Mouse (Mus musculus): Measurements from ENCODE around the gene Rab3d. TPM values are rescaled to one million over a fixed set of nuclear protein-coding genes. Genes with fewer than 3 reads are reported as not detected.
A peak's percentile ranks its signal among the peaks of the same experiment; 100 is the strongest.

The Rab3d gene
- polyA plus RNA-seq, 1 experiment from 2014 or later: 20.2 TPM

GRCm38 (mm10) chr9:21936692-21937570 is 18.9 kb upstream of the Rab3d start, which contains the start of gene Plppr2:
Gene Plppr2 (plus strand): TSS chr9:21937033.
- Histone ChIP-seq H3K4me1 (peaks cover 15% of the 10 kb centered on the region), H3K27ac (peak within 1 kb of the TSS; percentile 69), H3K36me3 (no peaks in the 10 kb centered on the region), H3K9me3 (no peaks in the 10 kb centered on the region), H3K27me3 (no peaks in the 10 kb centered on the region), H3K9ac (peak within 1 kb of the TSS; percentile 52), H3K4me2 (peak within 1 kb of the TSS; percentile 86), H3K4me3 (peak within 1 kb of the TSS; percentile 60)
- 1% methylated on average over 43 of the region's 43 CpGs for WGBS
- peak; percentile 98 for ATAC-seq (ENCODE audit: borderline replicate concordance, extremely low read depth, low FRiP score, low TSS enrichment)

DNA sequence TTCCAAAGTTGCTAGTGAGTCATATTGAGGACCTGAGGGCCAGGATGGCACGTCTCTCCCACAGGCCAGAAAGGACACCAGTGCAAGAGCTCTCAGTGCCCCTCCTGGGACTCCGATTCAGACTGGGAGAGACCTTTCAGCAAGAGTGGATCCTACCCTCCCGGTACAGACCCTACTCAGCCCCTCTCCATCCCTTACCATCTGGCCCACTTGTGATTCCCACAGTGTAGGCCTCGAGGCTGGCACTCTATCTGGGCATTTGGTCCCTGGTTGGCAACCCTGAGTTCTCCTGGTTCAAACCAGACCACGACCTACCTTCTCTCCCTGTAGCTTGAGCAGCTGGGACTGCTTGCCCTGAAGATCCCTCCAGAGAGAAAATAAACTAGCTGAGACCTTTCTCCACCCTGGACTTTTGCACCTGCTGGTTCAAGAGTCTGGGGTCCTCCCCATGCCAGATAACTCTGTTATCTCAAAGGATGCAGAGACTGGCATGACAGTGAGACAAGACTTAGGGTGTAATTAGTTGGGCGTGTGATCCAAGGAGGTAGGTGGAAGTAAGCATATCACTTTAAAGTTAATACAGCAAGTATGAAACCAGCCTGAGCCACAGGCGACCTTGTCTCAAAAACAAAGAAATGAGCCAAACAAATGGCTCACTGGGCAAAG is 17.6 kb upstream of the Rab3d start:
- Histone ChIP-seq H3K4me3 (no peak overlapping the region), H3K27ac (no peak overlapping the region), H3K36me3 (no peaks in the 10 kb centered on the region), H3K27me3 (no peaks in the 10 kb centered on the region), H3K4me1 (peaks cover 15% of the 10 kb centered on the region), H3K9me3 (no peaks in the 10 kb centered on the region), H3K4me2 (peak overlapping the region; percentile 86; the same call in 1 of the 2 replicates), H3K9ac (no peak overlapping the region)
- WGBS: 78% methylated on average over 7 of the region's 7 CpGs
- no peak for ATAC-seq (ENCODE audit: borderline replicate concordance, extremely low read depth, low FRiP score, low TSS enrichment)

DNA sequence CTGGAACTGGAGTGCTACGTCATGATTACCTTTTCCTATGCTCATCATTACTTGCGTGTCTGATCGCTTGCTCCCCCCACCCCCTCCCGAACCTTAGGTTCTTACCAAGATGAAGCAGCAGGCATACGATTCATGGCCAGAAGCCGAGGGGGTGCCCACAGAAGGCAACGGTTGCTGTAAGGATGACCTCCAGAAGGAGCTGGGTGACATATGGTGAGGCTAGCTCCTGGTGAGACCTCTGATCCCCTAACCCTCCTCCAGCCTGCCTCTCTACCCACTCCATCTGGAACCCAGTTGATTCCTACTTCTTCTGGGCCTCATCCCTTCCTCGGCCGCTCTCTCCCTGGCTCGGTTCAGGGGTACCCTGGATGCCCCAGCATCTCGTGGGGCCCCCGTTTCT is 16.0 kb upstream of the Rab3d start:
- Histone ChIP-seq H3K27ac (no peak overlapping the region), H3K36me3 (no peaks in the 10 kb centered on the region), H3K9me3 (no peaks in the 10 kb centered on the region), H3K4me3 (no peak overlapping the region), H3K9ac (no peak overlapping the region), H3K27me3 (no peaks in the 10 kb centered on the region), H3K4me2 (no peak overlapping the region), H3K4me1 (peaks cover 15% of the 10 kb centered on the region)
- no peak for ATAC-seq (ENCODE audit: borderline replicate concordance, extremely low read depth, low FRiP score, low TSS enrichment)
- 87% methylated on average over 12 of the region's 12 CpGs for WGBS

GRCm38 (mm10) chr9:21932445-21933137 is 14.6 kb upstream of the Rab3d start:
- peaks cover 11% of the 10 kb centered on the region for H3K4me1 ChIP-seq
- no peak overlapping the region for H3K27ac ChIP-seq
- WGBS: 60% methylated on average over 12 of the region's 12 CpGs
- no peak for ATAC-seq (ENCODE audit: borderline replicate concordance, extremely low read depth, low FRiP score, low TSS enrichment)
- no peaks in the 10 kb centered on the region for H3K36me3 ChIP-seq
- H3K27me3 ChIP-seq: no peaks in the 10 kb centered on the region
- H3K9ac ChIP-seq: no peak overlapping the region
- no peaks in the 10 kb centered on the region for H3K9me3 ChIP-seq
- no peak overlapping the region for H3K4me2 ChIP-seq
- no peak overlapping the region for H3K4me3 ChIP-seq

DNA sequence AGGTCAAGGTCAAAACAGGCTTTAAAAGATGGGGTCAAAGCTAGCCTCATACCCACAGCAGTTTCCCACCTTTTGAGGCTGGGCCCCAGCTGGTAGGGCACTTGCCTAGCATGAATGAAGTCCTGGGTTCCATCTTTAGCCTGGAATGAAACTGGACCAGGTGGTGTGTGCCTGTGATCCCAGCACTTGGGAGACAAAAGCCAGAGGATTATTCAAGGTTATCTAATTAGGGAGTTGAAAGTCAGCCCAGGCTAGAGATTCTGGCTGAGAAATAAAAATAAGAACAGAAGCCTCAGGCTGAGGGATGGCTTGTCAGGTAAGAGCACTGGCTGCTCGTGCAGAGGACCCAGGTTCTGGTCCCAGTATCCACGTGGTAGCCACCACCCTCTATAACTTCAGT is 14.0 kb upstream of the Rab3d start:
- peaks cover 9% of the 10 kb centered on the region for H3K4me1 ChIP-seq
- H3K27me3 ChIP-seq: no peaks in the 10 kb centered on the region
- no peak overlapping the region for H3K9ac ChIP-seq
- ATAC-seq (ENCODE audit: borderline replicate concordance, extremely low read depth, low FRiP score, low TSS enrichment): no peak
- H3K36me3 ChIP-seq: no peaks in the 10 kb centered on the region
- H3K27ac ChIP-seq: no peak overlapping the region
- H3K4me2 ChIP-seq: no peak overlapping the region
- WGBS: 42% methylated on average over 2 of the region's 2 CpGs
- no peaks in the 10 kb centered on the region for H3K9me3 ChIP-seq
- no peak overlapping the region for H3K4me3 ChIP-seq

- 73% methylated on average over 3 of the region's 3 CpGs for WGBS
- Histone ChIP-seq H3K9me3 (no peaks in the 10 kb centered on the region), H3K4me2 (no peak overlapping the region), H3K36me3 (0 out of 2 replicates have a peak, but pooled peaks cover 4% of the 10 kb centered on the region), H3K27me3 (no peaks in the 10 kb centered on the region), H3K9ac (no peak overlapping the region), H3K4me1 (peaks cover 14% of the 10 kb centered on the region), H3K4me3 (no peak overlapping the region), H3K27ac (no peak overlapping the region)
- no peak for ATAC-seq (ENCODE audit: borderline replicate concordance, extremely low read depth, low FRiP score, low TSS enrichment)
These were observed 11.2 kb upstream of the Rab3d start for GRCm38 (mm10) chr9:21929208-21929607.

- peak within 1 kb of the TSS; percentile 55 for H3K4me3 ChIP-seq
- ATAC-seq (ENCODE audit: borderline replicate concordance, extremely low read depth, low FRiP score, low TSS enrichment): peak; percentile 96
- 0 out of 2 replicates have a peak, but pooled peaks cover 4% of the 10 kb centered on the region for H3K36me3 ChIP-seq
- peak within 1 kb of the TSS; percentile 77 for H3K4me2 ChIP-seq
- no peaks in the 10 kb centered on the region for H3K9me3 ChIP-seq
- WGBS: under 1% methylated on average over 28 of the region's 28 CpGs
- peak within 1 kb of the TSS; percentile 58 for H3K27ac ChIP-seq
- peak within 1 kb of the TSS; percentile 57 for H3K9ac ChIP-seq
- peaks cover 23% of the 10 kb centered on the region for H3K4me1 ChIP-seq
- no peaks in the 10 kb centered on the region for H3K27me3 ChIP-seq
These were observed 9.3 kb upstream of the Rab3d start, which contains the start of the genes Ccdc159 and Tmem205 for GRCm38 (mm10) chr9:21927208-21927753. Gene Ccdc159 (plus strand): TSS chr9:21927471. Gene Tmem205 (minus strand): TSS chr9:21927556.

DNA sequence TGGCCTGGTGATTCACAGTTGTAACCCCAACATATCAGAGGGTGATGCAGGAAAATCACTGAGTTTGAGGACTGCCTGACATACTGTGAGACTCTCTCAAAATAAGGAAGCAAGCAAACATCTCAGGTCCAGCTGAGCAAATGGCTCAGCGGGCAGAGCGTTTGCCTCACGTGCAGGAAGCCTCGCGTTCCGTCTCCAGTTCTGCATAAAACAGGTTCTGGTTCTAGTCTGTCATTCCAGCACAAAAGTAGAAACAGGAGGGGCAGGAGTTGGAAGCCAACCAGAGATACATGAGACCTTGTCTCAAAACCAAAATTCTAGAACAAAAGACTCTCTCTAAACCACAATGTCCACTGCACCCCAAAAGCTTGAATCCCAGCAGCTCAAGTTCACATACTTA is 8.8 kb upstream of the Rab3d start:
- H3K27ac ChIP-seq: peak overlapping the region; percentile 58
- 0 out of 2 replicates have a peak, but pooled peaks cover 4% of the 10 kb centered on the region for H3K36me3 ChIP-seq
- peak overlapping the region; percentile 57 for H3K9ac ChIP-seq
- H3K27me3 ChIP-seq: no peaks in the 10 kb centered on the region
- peak overlapping the region; percentile 55 for H3K4me3 ChIP-seq
- H3K9me3 ChIP-seq: no peaks in the 10 kb centered on the region
- no peak for ATAC-seq (ENCODE audit: borderline replicate concordance, extremely low read depth, low FRiP score, low TSS enrichment)
- 1% methylated on average over 6 of the region's 6 CpGs for WGBS
- peak overlapping the region; percentile 77 for H3K4me2 ChIP-seq
- peaks cover 23% of the 10 kb centered on the region for H3K4me1 ChIP-seq

- peak overlapping the region; percentile 77 for H3K4me2 ChIP-seq
- no peaks in the 10 kb centered on the region for H3K27me3 ChIP-seq
- no peaks in the 10 kb centered on the region for H3K9me3 ChIP-seq
- WGBS: 70% methylated on average over 6 of the region's 6 CpGs
- peaks cover 23% of the 10 kb centered on the region for H3K4me1 ChIP-seq
- 0 out of 2 replicates have a peak, but pooled peaks cover 4% of the 10 kb centered on the region for H3K36me3 ChIP-seq
- H3K9ac ChIP-seq: peak overlapping the region; percentile 57; the same call in 1 of the 2 replicates
- H3K27ac ChIP-seq: no peak overlapping the region
- no peak for ATAC-seq (ENCODE audit: borderline replicate concordance, extremely low read depth, low FRiP score, low TSS enrichment)
- H3K4me3 ChIP-seq: peak overlapping the region; percentile 55
These were observed 8.2 kb upstream of the Rab3d start for GRCm38 (mm10) chr9:21926155-21926554.

- H3K4me3 ChIP-seq: no peak overlapping the region
- 90% methylated on average over 1 of the region's 1 CpGs for WGBS
- H3K27ac ChIP-seq: no peak overlapping the region
- H3K4me1 ChIP-seq: peaks cover 23% of the 10 kb centered on the region
- H3K4me2 ChIP-seq: no peak overlapping the region; the same call in 1 of the 2 replicates
- H3K27me3 ChIP-seq: no peaks in the 10 kb centered on the region
- 0 out of 2 replicates have a peak, but pooled peaks cover 4% of the 10 kb centered on the region for H3K36me3 ChIP-seq
- H3K9ac ChIP-seq: no peak overlapping the region
- no peak for ATAC-seq (ENCODE audit: borderline replicate concordance, extremely low read depth, low FRiP score, low TSS enrichment)
- no peaks in the 10 kb centered on the region for H3K9me3 ChIP-seq
These were observed 7.5 kb upstream of the Rab3d start for GRCm38 (mm10) chr9:21925506-21925905.

DNA sequence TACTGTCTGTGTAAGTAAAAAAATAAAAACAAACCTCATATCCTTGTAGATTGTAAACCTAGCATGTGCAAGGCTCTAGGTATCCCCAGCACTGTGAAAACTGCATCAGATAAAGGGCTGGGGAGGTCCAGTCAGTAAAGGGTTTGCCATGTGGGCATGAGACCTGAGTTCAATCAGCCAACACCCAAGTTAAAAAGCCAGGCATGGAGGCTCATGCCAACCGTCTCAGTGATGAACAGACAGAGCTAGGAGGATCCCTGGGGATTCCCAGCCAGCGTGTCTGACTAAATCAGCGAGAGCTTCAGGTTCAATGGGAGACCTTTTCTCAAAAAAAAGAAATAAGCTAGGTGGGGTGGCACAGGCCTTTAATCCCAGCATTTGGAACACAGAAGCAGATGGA is 7.0 kb upstream of the Rab3d start:
- Histone ChIP-seq H3K9ac (no peak overlapping the region), H3K27ac (no peak overlapping the region), H3K4me2 (no peak overlapping the region), H3K27me3 (no peaks in the 10 kb centered on the region), H3K36me3 (0 out of 2 replicates have a peak, but pooled peaks cover 4% of the 10 kb centered on the region), H3K9me3 (no peaks in the 10 kb centered on the region), H3K4me1 (peaks cover 23% of the 10 kb centered on the region), H3K4me3 (no peak overlapping the region)
- 84% methylated on average over 3 of the region's 3 CpGs for WGBS
- no peak for ATAC-seq (ENCODE audit: borderline replicate concordance, extremely low read depth, low FRiP score, low TSS enrichment)
